Mouse (Mus musculus) intestine, postnatal 0 days (tissue): ENCODE measurements around the gene Pp2d1. TPM values are rescaled to one million over a fixed set of nuclear protein-coding genes. Genes with fewer than 3 reads are reported as not detected.
"Not testable (repeated sequence)": the region's sequence is repeated elsewhere in the genome, so short reads cannot be mapped to it uniquely, and the experiment has no call there.

Experiments used
- ATAC-seq: fragments of 200-750 bp; cut with Nextera tagmentation; 2 replicates; pipeline ENCODE4 v1.8.0; 2017; ENCODE audit warnings: mild to moderate bottlenecking, moderate TSS enrichment, moderate library complexity
- H3K27ac ChIP-seq: fragments of 300-500 bp; sonication (generic); 2 replicates; pipeline ENCODE4 v1.5.1; 2014; ENCODE audit warnings: mild to moderate bottlenecking, low read depth, low read length, moderate library complexity
- H3K27me3 ChIP-seq: fragments of 300-500 bp; sonication (generic); replicated peaks from 2 replicates; pipeline ENCODE4 v1.6.1; 2014; ENCODE audit warnings: low read length, mixed read lengths; ENCODE audit not compliant: control insufficient read depth, insufficient read depth
- H3K36me3 ChIP-seq: fragments of 300-500 bp; sonication (generic); 2 replicates; pipeline ENCODE4 v1.6.1; 2014; ENCODE audit warnings: mild to moderate bottlenecking, moderate library complexity; ENCODE audit not compliant: control insufficient read depth, insufficient read depth
- H3K4me1 ChIP-seq: fragments of 300-500 bp; sonication (generic); replicated peaks from 2 replicates; pipeline ENCODE4 v1.6.1; 2014; ENCODE audit warnings: antibody characterized with exemption, low read length, mixed read lengths; ENCODE audit not compliant: control insufficient read depth, insufficient read depth
- H3K4me2 ChIP-seq: fragments of 300-500 bp; sonication (generic); replicated peaks from 2 replicates; pipeline ENCODE4 v1.6.1; 2014; ENCODE audit warnings: low read depth, mild to moderate bottlenecking, moderate library complexity
- H3K4me3 ChIP-seq: fragments of 300-500 bp; sonication (generic); 2 replicates; pipeline ENCODE4 v1.5.1; 2014; ENCODE audit warnings: low read depth, low read length
- H3K9ac ChIP-seq: fragments of 300-500 bp; sonication (generic); 2 replicates; pipeline ENCODE4 v1.6.1; 2014; ENCODE audit warnings: mild to moderate bottlenecking, low read depth, low read length
- H3K9me3 ChIP-seq: fragments of 300-500 bp; sonication (generic); 2 replicates; pipeline ENCODE4 v1.6.1; 2016; ENCODE audit warnings: mixed run types; ENCODE audit not compliant: control insufficient read depth
- CTCF ChIP-seq: sonication (generic); IDR thresholded peaks from 2 replicates; pipeline ENCODE4 v1.5.1; 2016; ENCODE audit warnings: low read depth, mild to moderate bottlenecking, control low read depth, antibody characterized with exemption, moderate library complexity
- WGBS: fragments of 180-500 bp; shearing (Covaris S2); extraction: QIAGEN DNeasy Blood & Tissue Kit; methylation state at CpG from one replicate; pipeline ENCODE4 v1.1.7; 2014; 5-methylcytosine and 5-hydroxymethylcytosine counted together
- polyA plus RNA-seq: library from polyadenylated mRNA; unstranded; fragments of >200 nt; fragmentation: Nextera tagmentation; extraction: Ambion mirVana; gene quantifications from 2 replicates; pipeline ENCODE4 v1.2.1, GENCODE M21; 2015

Pp2d1 gene
- 0.07 and 0.27 TPM in 2 replicates for polyA plus RNA-seq

- not testable (repeated sequence) for H3K9ac ChIP-seq, H3K9me3 ChIP-seq, H3K4me1 ChIP-seq, H3K27me3 ChIP-seq, H3K4me2 ChIP-seq, H3K36me3 ChIP-seq, ATAC-seq, H3K4me3 ChIP-seq, H3K27ac ChIP-seq
- 77% methylated on average over 2 of the region's 2 CpGs for WGBS
Measured at GRCm38 (mm10) chr17:53539351-53539750, at the start of gene Pp2d1. TSS of gene Pp2d1 (minus strand) at chr17:53539451.

- peaks cover 5% of the 10 kb centered on the region for H3K4me1 ChIP-seq
- H3K9me3 ChIP-seq: no peaks in the 10 kb centered on the region
- WGBS: 83% methylated on average over 9 of the region's 9 CpGs
- no peaks in the 10 kb centered on the region for H3K27me3 ChIP-seq
- H3K27ac ChIP-seq: no peak overlapping the region
- no peak for TF ChIP-seq CTCF
- H3K4me3 ChIP-seq: no peak overlapping the region
- ATAC-seq: no peak
- H3K4me2 ChIP-seq: no peak overlapping the region
- H3K36me3 ChIP-seq: no peaks in the 10 kb centered on the region
- H3K9ac ChIP-seq: no peak overlapping the region
Measured at GRCm38 (mm10) chr17:53588097-53588855, 49.0 kb upstream of the Pp2d1 start.

GRCm38 (mm10) chr17:53587074-53587851 lies 48.0 kb upstream of the Pp2d1 start:
- H3K27me3 ChIP-seq: no peaks in the 10 kb centered on the region
- peak; percentile 95 for ATAC-seq
- H3K27ac ChIP-seq: peak overlapping the region; percentile 15; the same call in 1 of the 2 replicates
- H3K4me3 ChIP-seq: no peak overlapping the region
- no peak for TF ChIP-seq CTCF
- no peaks in the 10 kb centered on the region for H3K36me3 ChIP-seq
- no peak overlapping the region for H3K9ac ChIP-seq
- 0 out of 2 replicates have a peak overlapping the region, but pooled peaks have one; percentile 1 for H3K4me2 ChIP-seq
- peaks cover 5% of the 10 kb centered on the region for H3K4me1 ChIP-seq
- H3K9me3 ChIP-seq: no peaks in the 10 kb centered on the region
- WGBS: 26% methylated on average over 14 of the region's 14 CpGs

GRCm38 (mm10) chr17:53583846-53584579 lies 44.8 kb upstream of the Pp2d1 start:
- TF ChIP-seq CTCF: no peak
- H3K4me1 ChIP-seq: peaks cover 5% of the 10 kb centered on the region
- no peaks in the 10 kb centered on the region for H3K9me3 ChIP-seq
- ATAC-seq: no peak
- 83% methylated on average over 11 of the region's 11 CpGs for WGBS
- H3K36me3 ChIP-seq: no peaks in the 10 kb centered on the region
- H3K4me2 ChIP-seq: no peak overlapping the region
- no peak overlapping the region for H3K4me3 ChIP-seq
- H3K27me3 ChIP-seq: no peaks in the 10 kb centered on the region
- H3K9ac ChIP-seq: no peak overlapping the region
- H3K27ac ChIP-seq: no peak overlapping the region

GRCm38 (mm10) chr17:53582805-53583204 lies 43.6 kb upstream of the Pp2d1 start:
- Histone ChIP-seq H3K36me3 (no peaks in the 10 kb centered on the region), H3K9me3 (no peaks in the 10 kb centered on the region), H3K27me3 (no peaks in the 10 kb centered on the region), H3K4me3 (no peak overlapping the region), H3K27ac (no peak overlapping the region), H3K9ac (no peak overlapping the region), H3K4me2 (no peak overlapping the region), H3K4me1 (peaks cover 5% of the 10 kb centered on the region)
- 91% methylated on average over 7 of the region's 7 CpGs for WGBS
- ATAC-seq: no peak
- TF ChIP-seq CTCF: no peak

- Histone ChIP-seq H3K36me3 (no peaks in the 10 kb centered on the region), H3K4me3 (no peak overlapping the region), H3K9ac (no peak overlapping the region), H3K4me1 (peaks cover 5% of the 10 kb centered on the region), H3K9me3 (no peaks in the 10 kb centered on the region), H3K4me2 (no peak overlapping the region), H3K27me3 (no peaks in the 10 kb centered on the region), H3K27ac (no peak overlapping the region)
- no peak for TF ChIP-seq CTCF
- no peak for ATAC-seq
- 52% methylated on average over 4 of the region's 4 CpGs for WGBS
Measured at GRCm38 (mm10) chr17:53582026-53582585, 42.9 kb upstream of the Pp2d1 start.
